Mouse (Mus musculus) neural tube, embryonic 10.5 days (tissue): ENCODE data around the gene Gpr107.

Source experiments
- DNase-seq: peaks from one replicate; pipeline ENCODE4 v3.0.0-alpha.2; 2017; ENCODE audit warnings: low spot score; ENCODE audit errors: extremely low spot score

Gene Gpr107

DNA sequence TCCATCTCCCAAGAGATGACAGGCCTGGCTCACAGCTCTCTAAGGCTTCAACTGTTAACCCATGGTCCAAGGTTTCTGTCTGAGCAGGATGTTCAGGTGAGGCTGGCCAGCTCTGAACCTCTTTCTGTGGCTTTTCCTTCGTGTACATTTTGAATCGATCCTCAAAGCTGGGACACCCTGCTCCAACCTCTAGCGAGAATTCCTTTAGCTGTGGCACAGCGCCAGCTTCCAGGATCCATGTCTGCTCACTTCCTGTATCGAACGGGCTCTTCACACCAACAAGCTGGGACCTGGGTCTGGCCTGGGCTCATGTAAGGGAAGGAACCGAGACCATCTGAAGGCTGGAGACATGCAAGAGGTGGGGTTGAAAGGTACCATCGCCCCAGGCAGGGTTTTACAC lies 92.1 kb downstream of the Gpr107 start:
- DNase-seq = no peak

- no peak for DNase-seq
These were observed 92.9 kb downstream of the Gpr107 start for GRCm38 (mm10) chr2:31245051-31245450.

- DNase-seq = peak; percentile 75
These were observed 93.5 kb downstream of the Gpr107 start, which contains the start of gene Ncs1 for GRCm38 (mm10) chr2:31245491-31246141. Gene Ncs1 (plus strand): TSS chr2:31245823.

DNA sequence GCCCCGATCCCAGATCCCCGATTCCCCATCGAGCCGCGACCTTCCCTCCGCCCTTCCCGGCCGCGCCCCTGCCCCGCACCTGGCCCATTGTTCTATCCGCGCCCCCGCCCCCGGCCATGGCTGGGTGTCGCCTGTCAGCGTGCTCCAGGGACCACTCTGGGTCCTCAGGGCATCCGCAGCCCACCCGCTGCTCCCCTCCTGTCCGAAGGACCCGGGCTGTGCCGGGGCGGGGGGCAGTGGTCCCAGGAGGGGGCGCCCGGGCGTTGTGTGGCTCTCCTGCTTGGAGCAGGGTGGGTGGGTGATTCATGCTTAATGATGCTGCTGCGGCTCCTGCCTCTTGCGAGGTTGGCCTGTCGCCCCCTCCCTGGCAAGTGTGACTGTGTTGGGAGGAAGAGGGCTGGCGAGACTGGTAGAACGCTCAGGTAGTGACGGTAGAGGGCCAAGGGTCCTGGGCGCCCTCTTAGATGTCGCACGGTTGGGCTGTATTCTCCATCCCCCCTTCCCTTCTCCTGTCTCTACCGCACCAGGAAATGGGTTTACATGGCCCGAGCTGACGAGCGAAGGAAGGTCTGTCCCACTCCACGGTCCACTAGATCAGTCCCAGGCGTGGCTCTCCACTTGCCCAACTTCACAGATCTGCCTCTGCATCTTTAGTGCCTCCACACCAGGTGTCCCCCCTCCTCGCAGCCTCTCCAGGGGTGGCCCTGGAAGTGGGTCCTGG lies 94.3 kb downstream of the Gpr107 start:
- peak; percentile 76 for DNase-seq

- DNase-seq = no peak
These were observed 96.7 kb downstream of the Gpr107 start for GRCm38 (mm10) chr2:31248856-31249255.

- no peak for DNase-seq
These were observed 100.1 kb downstream of the Gpr107 start for GRCm38 (mm10) chr2:31252167-31252566.

- no peak for DNase-seq
These were observed 101.3 kb downstream of the Gpr107 start for GRCm38 (mm10) chr2:31253463-31253862.

GRCm38 (mm10) chr2:31254806-31255205 lies 102.7 kb downstream of the Gpr107 start:
- DNase-seq = no peak

GRCm38 (mm10) chr2:31255952-31256938 lies 104.1 kb downstream of the Gpr107 start:
- peak; percentile 51 for DNase-seq

DNA sequence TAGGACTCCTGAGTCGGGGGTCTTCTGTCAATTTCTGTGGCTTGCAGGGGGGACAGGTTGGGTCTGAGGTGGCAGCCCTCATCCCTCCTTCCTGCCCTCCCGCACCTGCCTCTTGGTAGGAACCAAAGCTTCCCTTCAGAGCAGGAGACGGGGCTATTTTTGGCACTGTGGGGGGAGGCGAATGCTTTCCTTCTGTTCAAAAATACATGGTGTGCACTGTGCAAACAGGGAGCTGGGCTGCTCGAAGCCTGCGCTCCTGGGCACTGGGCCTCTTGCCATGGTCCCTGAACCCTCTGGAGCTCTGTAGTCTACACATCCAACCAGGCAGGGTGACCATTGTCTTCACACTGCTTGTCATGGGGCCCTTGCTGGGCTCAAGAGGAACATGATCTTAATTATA lies 105.0 kb downstream of the Gpr107 start:
- no peak for DNase-seq

DNA sequence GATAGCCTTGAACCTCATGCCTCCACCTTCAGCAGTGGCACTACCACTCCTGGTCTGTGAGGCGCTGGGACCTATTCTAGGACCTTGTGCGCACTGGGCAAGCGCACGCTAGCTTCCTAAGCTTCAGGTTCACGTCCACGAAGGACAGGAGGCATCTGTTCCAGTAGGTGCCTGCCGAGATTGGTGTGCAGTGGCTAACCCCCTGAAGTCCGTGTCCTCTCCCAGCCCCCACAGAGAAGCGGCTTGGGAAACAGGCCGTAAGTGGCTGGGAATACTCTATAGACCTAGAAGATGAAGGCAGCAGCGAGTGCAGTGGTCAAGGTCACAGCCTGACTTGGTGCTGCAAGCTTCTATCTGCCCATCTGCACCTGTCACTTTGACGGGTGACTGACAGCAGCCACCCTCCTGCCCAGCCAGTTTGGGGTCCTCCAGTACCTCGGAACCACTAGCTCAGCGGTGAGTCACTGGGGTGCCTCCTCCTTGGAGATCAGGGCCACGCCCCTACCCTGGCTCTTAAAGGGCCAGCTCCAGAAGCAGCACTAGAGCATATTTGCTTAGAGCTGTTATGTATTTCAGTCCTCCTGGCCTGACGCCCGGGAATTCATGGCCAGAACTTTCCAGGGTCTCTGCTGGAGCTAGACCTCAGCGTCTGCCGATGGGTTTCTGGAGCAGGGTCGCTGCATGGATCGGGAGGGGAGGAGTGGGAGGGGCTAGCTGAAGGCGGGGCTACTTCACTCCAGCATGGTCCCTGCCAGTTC lies 106.7 kb downstream of the Gpr107 start:
- peak; percentile 61 for DNase-seq

- DNase-seq = no peak
These were observed 107.3 kb downstream of the Gpr107 start for GRCm38 (mm10) chr2:31259367-31259920.

DNA sequence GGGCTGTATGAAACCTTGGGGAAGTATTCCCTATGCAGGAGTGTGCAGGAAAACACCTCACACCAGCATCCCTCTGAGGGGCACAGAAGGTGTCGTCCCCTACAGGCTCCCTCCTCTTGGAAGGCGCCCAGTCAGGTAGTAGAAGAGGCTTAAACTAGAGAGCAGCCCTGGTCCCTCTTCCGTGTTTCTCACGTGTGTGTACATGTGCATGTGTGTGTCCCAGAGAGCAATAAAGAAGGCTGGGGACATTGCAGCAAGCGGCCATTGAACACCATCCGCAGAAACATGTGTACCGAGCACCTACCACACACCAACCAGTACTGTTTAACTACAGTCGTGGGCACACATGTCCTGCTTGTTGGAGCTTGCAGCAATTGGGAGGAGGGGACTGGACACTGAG lies 108.4 kb downstream of the Gpr107 start:
- DNase-seq = no peak

DNA sequence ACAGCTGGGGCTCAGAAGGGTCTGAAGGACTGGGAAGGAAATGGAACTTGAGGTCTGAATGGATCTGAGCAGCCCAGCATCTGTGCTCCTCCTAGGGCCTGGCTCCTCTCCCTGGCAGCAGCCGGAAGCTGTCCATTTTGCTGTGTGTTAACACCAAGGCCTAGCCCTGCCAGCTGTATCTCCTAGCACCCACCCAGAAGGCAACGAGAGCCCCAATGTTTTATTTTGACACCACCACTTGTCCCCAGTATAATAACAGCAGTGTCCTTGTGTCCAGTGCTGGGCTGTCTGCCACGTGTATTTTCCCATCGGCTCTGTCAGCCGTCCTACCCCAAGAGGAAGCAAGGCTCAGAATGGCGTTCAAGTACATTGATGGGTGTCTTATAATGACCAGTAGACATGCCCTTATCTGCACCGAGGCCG lies 110.9 kb downstream of the Gpr107 start:
- no peak for DNase-seq

GRCm38 (mm10) chr2:31263746-31264378 lies 111.7 kb downstream of the Gpr107 start:
- DNase-seq = peak; percentile 29

- DNase-seq = no peak
These were observed 115.3 kb downstream of the Gpr107 start for GRCm38 (mm10) chr2:31267447-31267846.
